Mouse (Mus musculus) CD8-positive naive resting alpha-beta T cell, adult 2 months (primary cell): ENCODE results near the gene Smok2b.
A peak's percentile ranks its signal among the peaks of the same experiment; 100 is the strongest.
"Not testable (repeated sequence)": the region's sequence is repeated elsewhere in the genome, so short reads cannot be mapped to it uniquely, and the experiment has no call there.

Source experiments
- DNase-seq, 2 experiments: peaks; one replicate each; pipeline ENCODE4 v3.0.0; 2022; ENCODE audit warnings: low read depth in 2 of 2, low spot score in 2 of 2

Smok2b gene

GRCm38 (mm10) chr17:13229957-13230356, at the start of gene Smok2b:
TSS of gene Smok2b (plus strand) at chr17:13230257.
- DNase-seq: not testable (repeated sequence)

- DNase-seq: not testable (repeated sequence)
Measured at GRCm38 (mm10) chr17:13180491-13180890, 49.6 kb upstream of the Smok2b start.

- not testable (repeated sequence) for DNase-seq
Measured at GRCm38 (mm10) chr17:13182712-13183111, 47.3 kb upstream of the Smok2b start.

- DNase-seq: not testable (repeated sequence)
Measured at GRCm38 (mm10) chr17:13184514-13184913, 45.5 kb upstream of the Smok2b start.

GRCm38 (mm10) chr17:13186541-13186940, 43.5 kb upstream of the Smok2b start:
- DNase-seq: not testable (repeated sequence)

- not testable (repeated sequence) for DNase-seq
Measured at GRCm38 (mm10) chr17:13187621-13188020, 42.4 kb upstream of the Smok2b start.

- not testable (repeated sequence) for DNase-seq
Measured at GRCm38 (mm10) chr17:13188846-13189245, 41.2 kb upstream of the Smok2b start.

GRCm38 (mm10) chr17:13190836-13191583, 39.0 kb upstream of the Smok2b start:
- not testable (repeated sequence) for DNase-seq

GRCm38 (mm10) chr17:13196486-13196885, 33.6 kb upstream of the Smok2b start:
- DNase-seq: not testable (repeated sequence)

- DNase-seq: not testable (repeated sequence)
Measured at GRCm38 (mm10) chr17:13198812-13199211, 31.2 kb upstream of the Smok2b start.

GRCm38 (mm10) chr17:13199880-13200409, 30.1 kb upstream of the Smok2b start:
- DNase-seq: not testable (repeated sequence)

- DNase-seq: not testable (repeated sequence)
Measured at GRCm38 (mm10) chr17:13201551-13201950, 28.5 kb upstream of the Smok2b start.

- DNase-seq: not testable (repeated sequence)
Measured at GRCm38 (mm10) chr17:13202453-13203107, 27.5 kb upstream of the Smok2b start.

GRCm38 (mm10) chr17:13205247-13205646, 24.8 kb upstream of the Smok2b start:
- DNase-seq: not testable (repeated sequence)

GRCm38 (mm10) chr17:13206491-13206890, 23.6 kb upstream of the Smok2b start:
- no peak for DNase-seq

GRCm38 (mm10) chr17:13208460-13208859, 21.6 kb upstream of the Smok2b start:
- DNase-seq: peak in 1 of 2 experiments; percentile 20

GRCm38 (mm10) chr17:13212136-13212850, 17.8 kb upstream of the Smok2b start:
- no peak for DNase-seq

- DNase-seq: no peak
Measured at GRCm38 (mm10) chr17:13214169-13214568, 15.9 kb upstream of the Smok2b start.

GRCm38 (mm10) chr17:13215595-13215994, 14.5 kb upstream of the Smok2b start:
- no peak for DNase-seq

GRCm38 (mm10) chr17:13220888-13221287, 9.2 kb upstream of the Smok2b start, which contains the start of gene Smok2a:
TSS of gene Smok2a (plus strand) at chr17:13221188.
- DNase-seq: no peak

- DNase-seq: not testable (repeated sequence)
Measured at GRCm38 (mm10) chr17:13221921-13222320, 8.1 kb upstream of the Smok2b start.
